Mouse (Mus musculus) erythroblast, embryonic 14.5 days (primary cell): ENCODE results near the gene Ggact.

Experiments used
- GATA1 ChIP-seq: IDR thresholded peaks from 2 replicates; pipeline ENCODE4 v1.6.1; 2012; ENCODE audit warnings: low read length, inconsistent platforms, mixed read lengths
- TAL1 ChIP-seq: IDR thresholded peaks from 3 replicates; pipeline ENCODE4 v1.6.1; 2012; ENCODE audit warnings: low read length, inconsistent platforms, mixed read lengths

DNA sequence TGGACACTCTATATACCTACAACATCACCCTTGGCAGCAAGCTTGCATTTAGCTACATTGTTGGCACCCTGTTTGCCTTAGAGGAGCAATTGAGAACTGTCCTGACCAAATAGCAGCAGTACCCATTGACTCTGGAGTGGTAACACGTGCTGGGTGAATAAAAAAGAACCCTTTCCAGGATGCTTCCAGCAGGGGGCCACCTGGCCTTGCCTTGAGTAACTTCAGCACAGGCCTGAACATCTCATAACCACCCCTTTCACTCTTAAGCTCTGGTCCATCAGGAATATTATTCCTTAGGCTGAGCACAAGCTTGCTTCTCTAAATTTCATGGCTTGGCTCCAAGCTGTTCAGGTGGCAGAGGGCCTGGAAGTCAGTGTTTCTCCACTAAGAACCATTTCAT lies 39.8 kb upstream of the Ggact start:
- TF ChIP-seq TAL1 (no peak), GATA1 (no peak)
